Mouse (Mus musculus) small intestine, adult 2 months (tissue): ENCODE measurements around the gene Cox20. TPM values are rescaled to one million over a fixed set of nuclear protein-coding genes. Genes with fewer than 3 reads are reported as not detected.
A peak's percentile ranks its signal among the peaks of the same experiment; 100 is the strongest.
"Not testable (repeated sequence)": the region's sequence is repeated elsewhere in the genome, so short reads cannot be mapped to it uniquely, and the experiment has no call there.

Source experiments
- H3K27ac ChIP-seq: fragments of 200-500 bp; 2 replicates; pipeline ENCODE4 v1.5.1; 2012; ENCODE audit warnings: low read depth, low read length, control low read depth, inconsistent platforms; ENCODE audit not compliant: insufficient read depth
- H3K27me3 ChIP-seq: fragments of 200-500 bp; 2 replicates; pipeline ENCODE4 v1.6.1; 2012; ENCODE audit warnings: mild to moderate bottlenecking, moderate library complexity, low read length, inconsistent platforms; ENCODE audit not compliant: control insufficient read depth, insufficient read depth
- H3K36me3 ChIP-seq: fragments of 200-500 bp; 2 replicates; pipeline ENCODE4 v1.6.1; 2012; ENCODE audit warnings: mild to moderate bottlenecking, low read length, control low read depth, inconsistent platforms; ENCODE audit not compliant: control insufficient read depth, insufficient read depth
- H3K4me1 ChIP-seq: fragments of 200-500 bp; 2 replicates; pipeline ENCODE4 v1.6.1; 2012; ENCODE audit warnings: low read length, inconsistent platforms, mixed read lengths; ENCODE audit not compliant: control insufficient read depth, insufficient read depth, insufficient read length
- H3K4me3 ChIP-seq: fragments of 200-500 bp; 2 replicates; pipeline ENCODE4 v1.5.1; 2012; ENCODE audit warnings: low read depth, mild to moderate bottlenecking, control low read depth, inconsistent platforms, low read length, moderate library complexity
- CTCF ChIP-seq: fragments of 200-500 bp; IDR thresholded peaks from 2 replicates; pipeline ENCODE4 v1.5.1; 2012; ENCODE audit warnings: low read depth, mild to moderate bottlenecking, control low read depth, inconsistent platforms, low read length, moderate library complexity, mixed read lengths; ENCODE audit not compliant: insufficient replicate concordance, insufficient read length; ENCODE audit errors: extremely low read depth
- POLR2A ChIP-seq: fragments of 200-500 bp; IDR thresholded peaks from 2 replicates; pipeline ENCODE4 v1.6.1; 2012; ENCODE audit warnings: low read depth, mild to moderate bottlenecking, control low read depth, inconsistent platforms, low read length, moderate library complexity
- WGBS: fragments of 180-500 bp; shearing (Covaris S2); methylation state at CpG from one replicate; pipeline ENCODE4 v1.1.7; 2018; 5-methylcytosine and 5-hydroxymethylcytosine counted together
- polyA plus RNA-seq: library from polyadenylated mRNA; depleted of rRNA; stranded (reverse); fragments of >200 nt; gene quantifications from 2 replicates; pipeline ENCODE4 v1.2.3, GENCODE M21; 2012

The Cox20 gene
- polyA plus RNA-seq, 1 experiment, result 5.3 TPM

DNA sequence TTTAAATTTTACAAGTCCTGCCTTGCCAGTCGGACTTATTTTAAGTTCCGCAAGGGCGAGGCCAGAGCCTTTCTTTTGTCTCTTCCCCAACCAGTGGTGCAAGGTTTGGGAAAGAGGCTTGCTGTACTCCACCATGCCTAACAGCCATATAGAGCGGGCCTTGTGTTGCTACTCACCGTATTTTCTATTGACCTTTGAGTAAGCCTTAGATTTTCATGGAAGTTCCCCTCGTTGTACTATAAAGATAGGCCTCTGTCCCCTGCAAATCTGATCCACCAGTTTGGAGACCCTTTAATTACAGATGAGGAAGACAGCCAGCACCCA lies 19.4 kb downstream of the Cox20 start:
- H3K27me3 ChIP-seq, result no peaks in the 10 kb centered on the region
- H3K4me1 ChIP-seq, result no peaks in the 10 kb centered on the region; the same call in 1 of the 2 replicates
- H3K27ac ChIP-seq, result peak overlapping the region; percentile 86
- peak overlapping the region; percentile 49 for H3K4me3 ChIP-seq
- 7% methylated on average over 6 of the region's 6 CpGs for WGBS
- H3K36me3 ChIP-seq, result peaks cover 10% of the 10 kb centered on the region
- TF ChIP-seq POLR2A, result no peak
- TF ChIP-seq CTCF, result no peak

- WGBS, result 96% methylated on average over 2 of the region's 2 CpGs
- H3K27me3 ChIP-seq, result no peaks in the 10 kb centered on the region
- no peaks in the 10 kb centered on the region for H3K4me1 ChIP-seq
- no peak overlapping the region for H3K4me3 ChIP-seq
- H3K27ac ChIP-seq, result no peak overlapping the region
- TF ChIP-seq CTCF, result no peak
- TF ChIP-seq POLR2A, result no peak
- H3K36me3 ChIP-seq, result no peaks in the 10 kb centered on the region
These were observed 21.3 kb downstream of the Cox20 start for GRCm38 (mm10) chr1:178340213-178340612.

DNA sequence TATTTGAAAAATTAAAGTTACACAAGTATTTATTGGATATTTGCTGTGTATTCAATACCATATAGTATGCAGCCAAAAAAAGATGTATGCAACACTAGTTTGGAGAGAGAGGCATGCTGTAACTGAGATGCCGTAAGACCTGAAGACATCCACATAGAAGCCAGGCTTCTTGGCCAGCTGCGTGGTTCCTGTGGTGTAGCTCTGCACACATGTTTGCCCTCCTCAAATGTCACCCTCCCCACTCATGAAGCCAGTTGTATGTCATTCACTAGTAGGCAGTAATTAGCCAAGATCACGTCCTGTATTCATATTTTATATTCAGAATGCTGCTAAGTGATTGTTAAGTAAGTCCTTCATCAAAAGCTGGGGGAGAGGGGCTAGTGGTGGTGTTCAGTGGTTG lies 22.5 kb downstream of the Cox20 start:
- H3K36me3 ChIP-seq, result no peaks in the 10 kb centered on the region
- H3K4me3 ChIP-seq, result no peak overlapping the region
- TF ChIP-seq POLR2A (no peak), CTCF (no peak)
- WGBS, result 85% methylated on average over 3 of the region's 3 CpGs
- H3K27ac ChIP-seq, result no peak overlapping the region
- no peaks in the 10 kb centered on the region for H3K27me3 ChIP-seq
- no peaks in the 10 kb centered on the region for H3K4me1 ChIP-seq

- H3K27ac ChIP-seq, result no peak overlapping the region
- no peak overlapping the region for H3K4me3 ChIP-seq
- 87% methylated on average over 1 of the region's 1 CpGs for WGBS
- no peaks in the 10 kb centered on the region for H3K27me3 ChIP-seq
- no peaks in the 10 kb centered on the region for H3K36me3 ChIP-seq
- no peak for TF ChIP-seq CTCF
- TF ChIP-seq POLR2A, result no peak
- H3K4me1 ChIP-seq, result no peaks in the 10 kb centered on the region
These were observed 23.1 kb downstream of the Cox20 start for GRCm38 (mm10) chr1:178342063-178342462.

DNA sequence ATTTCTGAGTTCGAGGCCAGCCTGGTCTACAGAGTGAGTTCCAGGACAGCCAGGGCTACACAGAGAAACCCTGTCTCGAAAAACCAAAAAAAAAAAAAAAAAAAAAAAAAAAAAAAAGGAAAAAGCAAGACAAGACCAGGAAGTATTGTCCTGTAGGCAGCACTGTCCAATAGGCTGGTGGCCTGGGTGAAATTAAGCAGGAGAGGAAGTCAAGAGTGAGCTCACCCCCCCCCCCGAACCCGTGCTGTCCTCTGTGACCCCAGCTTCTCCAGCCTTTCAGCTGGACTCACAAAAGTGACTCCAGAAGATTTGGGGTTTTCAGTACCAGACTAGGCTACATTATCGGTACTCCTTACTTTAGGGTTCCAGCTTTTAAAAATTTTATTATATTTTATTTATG lies 23.7 kb downstream of the Cox20 start:
- no peaks in the 10 kb centered on the region for H3K4me1 ChIP-seq
- no peak overlapping the region for H3K27ac ChIP-seq
- no peak overlapping the region for H3K4me3 ChIP-seq
- TF ChIP-seq CTCF (no peak), POLR2A (no peak)
- H3K27me3 ChIP-seq, result no peaks in the 10 kb centered on the region
- H3K36me3 ChIP-seq, result no peaks in the 10 kb centered on the region
- WGBS, result 82% methylated on average over 5 of the region's 5 CpGs

DNA sequence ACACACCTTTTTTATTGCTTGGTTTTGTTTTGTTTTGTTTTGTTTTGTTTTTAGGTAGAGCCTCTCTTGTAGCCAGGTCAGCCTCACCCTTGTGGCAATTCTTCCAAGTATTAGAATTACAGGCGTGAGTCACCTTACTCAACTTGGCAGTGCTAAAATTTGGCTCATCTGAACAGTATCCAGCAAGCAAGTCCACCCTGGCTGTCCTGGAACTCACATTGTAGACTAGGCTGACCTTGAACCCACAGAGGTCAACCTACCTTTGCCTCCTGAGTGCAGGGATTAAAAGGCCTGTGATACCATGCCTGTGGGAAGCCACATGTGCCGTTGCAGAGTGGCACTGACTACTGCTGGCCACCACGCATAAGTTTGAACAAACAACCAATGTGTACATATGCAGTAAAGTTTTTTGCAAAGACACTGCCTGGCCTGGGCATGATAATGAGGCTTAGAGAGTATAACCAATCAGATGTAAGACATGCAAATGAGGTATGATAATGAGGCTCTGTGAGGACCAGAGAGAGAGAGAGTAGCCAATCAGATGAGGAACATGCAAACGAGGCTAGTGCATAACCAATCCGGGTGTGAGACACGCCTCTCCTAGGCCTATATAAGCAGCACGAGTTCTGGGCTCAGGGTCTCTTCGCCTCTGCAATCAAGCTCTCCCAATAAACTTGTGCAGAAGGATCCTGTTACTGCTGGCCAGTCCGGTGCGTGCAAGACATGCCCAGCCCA lies 25.3 kb downstream of the Cox20 start:
- WGBS, result 93% methylated on average over 10 of the region's 10 CpGs
- H3K4me1 ChIP-seq, H3K27me3 ChIP-seq, H3K36me3 ChIP-seq, H3K27ac ChIP-seq, H3K4me3 ChIP-seq: not testable (repeated sequence)

- no peak for TF ChIP-seq POLR2A
- no peak for TF ChIP-seq CTCF
- no peak overlapping the region for H3K4me3 ChIP-seq
- WGBS, result 90% methylated on average over 2 of the region's 2 CpGs
- no peaks in the 10 kb centered on the region for H3K4me1 ChIP-seq
- no peaks in the 10 kb centered on the region for H3K36me3 ChIP-seq
- H3K27ac ChIP-seq, result no peak overlapping the region
- no peaks in the 10 kb centered on the region for H3K27me3 ChIP-seq
These were observed 31.9 kb downstream of the Cox20 start for GRCm38 (mm10) chr1:178350792-178351191.

DNA sequence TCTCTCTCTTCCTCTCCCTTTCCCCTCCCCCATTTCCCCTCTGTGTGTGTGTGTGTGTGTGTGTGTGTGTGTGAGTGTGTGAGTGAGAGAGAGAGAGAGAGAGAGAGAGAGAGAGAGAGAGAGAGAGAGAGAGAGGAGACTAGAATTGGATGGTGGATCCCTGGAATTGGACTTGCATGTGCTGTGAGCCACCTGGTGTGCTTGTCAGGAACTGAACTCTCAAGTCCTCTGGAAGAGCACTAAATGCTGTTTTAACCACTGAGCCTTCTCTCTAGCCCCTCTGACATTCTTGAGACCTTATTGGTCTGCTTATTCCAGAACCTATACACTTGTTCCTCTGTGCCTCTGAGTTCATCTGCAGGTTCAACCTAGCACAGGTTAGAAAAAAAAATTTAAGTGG lies 32.7 kb downstream of the Cox20 start:
- H3K4me3 ChIP-seq, result no peak overlapping the region
- no peaks in the 10 kb centered on the region for H3K36me3 ChIP-seq
- no peaks in the 10 kb centered on the region for H3K4me1 ChIP-seq
- H3K27ac ChIP-seq, result no peak overlapping the region
- H3K27me3 ChIP-seq, result no peaks in the 10 kb centered on the region
- TF ChIP-seq POLR2A (no peak), CTCF (no peak)
